Mouse (Mus musculus): ENCODE results near the gene Gm44596. TPM values are rescaled to one million over a fixed set of nuclear protein-coding genes. Genes with fewer than 3 reads are reported as not detected.

Gm44596 gene
- total and polyA plus RNA-seq, 2 experiments from 2014 or later = not detected

DNA sequence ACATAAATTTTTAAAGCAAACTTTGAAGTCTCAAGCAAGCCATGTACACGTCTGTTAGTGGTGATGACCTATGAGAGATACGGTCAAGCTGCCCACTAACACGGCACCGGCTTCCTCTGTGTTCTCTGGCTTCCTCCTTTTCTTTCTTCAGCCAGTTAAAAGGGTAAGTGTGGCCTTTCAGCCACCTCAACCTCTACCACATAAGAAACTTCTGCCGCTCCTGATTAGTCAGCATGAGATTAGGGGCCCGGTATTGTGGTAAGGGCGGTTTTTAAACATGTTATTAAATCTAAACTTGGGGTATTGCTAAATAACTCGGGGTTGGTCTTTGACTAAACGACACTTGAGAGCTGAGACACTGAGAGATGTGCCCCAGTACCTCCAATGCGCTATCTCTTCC is 29.7 kb upstream of the Gm44596 start:
- no peak overlapping the region for H3K4me2 ChIP-seq (ENCODE audit: low read depth, low read length, poor library complexity, severe bottlenecking)
- TF ChIP-seq CTCF (IDR thresholded peaks at IDR 0.05) = no peak
- WGBS = 92% methylated on average over 10 of the region's 10 CpGs
- 0 out of 2 replicates have a peak, but pooled peaks cover 3% of the 10 kb centered on the region for H3K36me3 ChIP-seq (ENCODE audit: insufficient read depth, low read length)
- DNase-seq (ENCODE audit: low spot score) (no peak), ATAC-seq (ENCODE audit: low FRiP score) (no peak)
- no peak overlapping the region for H3K9ac ChIP-seq (replicated peaks; ENCODE audit: low read length, poor library complexity, severe bottlenecking)
- no peaks in the 10 kb centered on the region for H3K27me3 ChIP-seq (ENCODE audit: insufficient read depth, low read length)
- H3K27ac ChIP-seq (ENCODE audit: low read depth, low read length) = no peak overlapping the region
- H3K4me3 ChIP-seq (ENCODE audit: low read depth, low read length) = no peak overlapping the region
- H3K9me3 ChIP-seq (ENCODE audit: low read length) = no peaks in the 10 kb centered on the region
- no peaks in the 10 kb centered on the region for H3K4me1 ChIP-seq (ENCODE audit: insufficient read depth, low read length)

DNA sequence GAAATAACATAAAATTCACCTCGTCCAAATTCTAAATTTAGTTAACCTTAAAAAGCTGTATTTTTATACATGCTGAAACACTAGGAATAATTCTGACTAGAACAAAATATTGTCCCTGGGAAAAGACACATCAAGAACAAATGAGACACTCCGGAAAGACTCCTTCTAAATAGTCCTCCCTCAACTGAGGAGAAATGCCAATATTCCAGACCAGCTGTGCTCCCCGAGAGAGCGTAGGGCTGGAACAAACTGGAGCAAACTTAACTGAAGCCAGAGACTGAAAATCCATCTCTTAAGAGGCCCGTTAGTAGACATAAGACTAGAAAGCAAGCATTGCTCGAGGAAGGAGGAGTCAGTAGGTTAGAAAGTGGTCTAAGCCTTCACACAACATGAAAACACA is 28.5 kb upstream of the Gm44596 start:
- H3K4me2 ChIP-seq (ENCODE audit: low read depth, low read length, poor library complexity, severe bottlenecking) = no peak overlapping the region
- DNase-seq (ENCODE audit: low spot score) (no peak), ATAC-seq (ENCODE audit: low FRiP score) (no peak)
- H3K4me1 ChIP-seq (ENCODE audit: insufficient read depth, low read length) = no peaks in the 10 kb centered on the region
- H3K27ac ChIP-seq (ENCODE audit: low read depth, low read length) = no peak overlapping the region
- H3K27me3 ChIP-seq (ENCODE audit: insufficient read depth, low read length) = no peaks in the 10 kb centered on the region
- H3K4me3 ChIP-seq (ENCODE audit: low read depth, low read length) = no peak overlapping the region
- no peak overlapping the region for H3K9ac ChIP-seq (replicated peaks; ENCODE audit: low read length, poor library complexity, severe bottlenecking)
- TF ChIP-seq CTCF (IDR thresholded peaks at IDR 0.05) = no peak
- WGBS = 90% methylated on average over 6 of the region's 6 CpGs
- H3K36me3 ChIP-seq (ENCODE audit: insufficient read depth, low read length) = 0 out of 2 replicates have a peak, but pooled peaks cover 3% of the 10 kb centered on the region
- H3K9me3 ChIP-seq (ENCODE audit: low read length) = no peaks in the 10 kb centered on the region

DNA sequence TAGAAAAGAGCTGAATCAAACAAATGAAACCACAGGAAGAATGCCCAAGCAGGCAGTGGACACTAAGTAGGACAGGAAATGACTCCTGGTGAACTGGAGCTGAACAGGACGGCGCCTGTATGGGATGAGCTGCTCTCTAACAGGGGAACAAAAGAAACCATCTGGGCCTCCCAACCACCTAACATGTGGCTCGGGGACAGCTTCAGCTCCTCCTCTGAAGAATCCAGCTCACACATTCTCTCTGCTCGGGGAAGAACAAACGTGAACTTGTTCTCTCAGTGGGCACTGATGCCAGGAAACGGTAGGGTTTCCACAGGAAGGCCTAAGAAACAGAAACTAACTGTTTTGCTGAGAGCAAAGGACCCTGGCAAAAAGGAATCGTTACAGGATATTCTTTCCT is 25.6 kb upstream of the Gm44596 start:
- H3K9me3 ChIP-seq (ENCODE audit: low read length) = no peaks in the 10 kb centered on the region
- 0 out of 2 replicates have a peak, but pooled peaks cover 3% of the 10 kb centered on the region for H3K36me3 ChIP-seq (ENCODE audit: insufficient read depth, low read length)
- no peak overlapping the region for H3K9ac ChIP-seq (replicated peaks; ENCODE audit: low read length, poor library complexity, severe bottlenecking)
- ATAC-seq (ENCODE audit: low FRiP score) = peak; percentile 75; the same call in 1 of the 2 replicates
- WGBS = 39% methylated on average over 7 of the region's 7 CpGs
- H3K4me1 ChIP-seq (ENCODE audit: insufficient read depth, low read length) = no peaks in the 10 kb centered on the region
- peak; percentile 75 for DNase-seq (ENCODE audit: low spot score)
- H3K4me2 ChIP-seq (ENCODE audit: low read depth, low read length, poor library complexity, severe bottlenecking) = no peak overlapping the region
- TF ChIP-seq CTCF (IDR thresholded peaks at IDR 0.05) = no peak
- no peak overlapping the region for H3K27ac ChIP-seq (ENCODE audit: low read depth, low read length)
- H3K4me3 ChIP-seq (ENCODE audit: low read depth, low read length) = no peak overlapping the region
- H3K27me3 ChIP-seq (ENCODE audit: insufficient read depth, low read length) = no peaks in the 10 kb centered on the region

DNA sequence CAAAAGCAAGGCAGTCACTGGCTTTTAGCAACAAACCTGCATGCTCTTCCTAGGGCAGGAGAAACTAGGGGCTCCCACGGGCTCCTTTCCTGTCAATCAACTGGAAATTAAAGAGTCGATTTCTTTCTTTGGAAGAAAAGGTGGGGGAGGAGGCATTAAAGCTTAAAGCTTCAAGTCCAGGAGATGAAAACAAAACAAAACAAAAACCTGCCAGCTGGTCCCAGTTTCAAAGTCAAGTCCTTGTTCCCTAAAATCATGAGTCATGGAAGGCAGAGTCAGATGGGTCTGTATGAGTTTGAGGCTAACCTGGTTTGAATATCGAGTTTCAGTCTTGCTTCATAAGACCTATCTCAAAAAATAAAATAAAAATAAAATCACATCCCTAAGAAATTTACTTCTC is 21.2 kb upstream of the Gm44596 start:
- Histone ChIP-seq H3K27ac (ENCODE audit: low read depth, low read length) (no peak overlapping the region), H3K27me3 (ENCODE audit: insufficient read depth, low read length) (no peaks in the 10 kb centered on the region), H3K9me3 (ENCODE audit: low read length) (no peaks in the 10 kb centered on the region), H3K4me3 (ENCODE audit: low read depth, low read length) (peak overlapping the region; percentile 56; the same call in 1 of the 2 replicates), H3K4me2 (ENCODE audit: low read depth, low read length, poor library complexity, severe bottlenecking) (peak overlapping the region; percentile 52), H3K36me3 (ENCODE audit: insufficient read depth, low read length) (0 out of 2 replicates have a peak, but pooled peaks cover 8% of the 10 kb centered on the region), H3K4me1 (ENCODE audit: insufficient read depth, low read length) (no peaks in the 10 kb centered on the region; the same call in 1 of the 2 replicates), H3K9ac (replicated peaks; ENCODE audit: low read length, poor library complexity, severe bottlenecking) (no peak overlapping the region)
- DNase-seq (ENCODE audit: low spot score) (no peak), ATAC-seq (ENCODE audit: low FRiP score) (no peak)
- WGBS = 29% methylated on average over 3 of the region's 3 CpGs
- no peak for TF ChIP-seq CTCF (IDR thresholded peaks at IDR 0.05)

DNA sequence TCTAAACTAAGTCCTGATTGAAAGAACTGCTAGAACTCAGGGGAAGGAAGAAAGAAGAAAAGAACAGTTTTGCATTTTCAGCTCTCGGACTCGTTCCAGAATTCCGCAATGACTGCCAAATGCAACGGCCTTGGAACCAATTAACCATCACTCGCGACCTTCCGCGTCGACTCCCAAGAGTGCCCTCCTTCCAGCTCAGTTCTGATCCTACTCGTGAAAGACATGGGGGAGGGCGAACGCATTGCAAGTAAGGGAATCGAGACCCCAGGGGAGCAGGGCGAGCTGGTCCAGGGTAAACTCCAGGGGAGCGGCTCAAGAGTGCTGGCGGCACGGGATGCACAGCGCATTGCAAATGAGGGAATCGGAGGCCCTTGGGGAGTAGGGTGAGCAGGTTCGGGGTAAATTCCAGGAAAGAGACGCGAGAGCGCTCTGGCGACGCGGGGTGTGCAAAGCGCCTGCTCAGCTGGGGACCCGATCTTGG is 20.1 kb upstream of the Gm44596 start:
- ATAC-seq (ENCODE audit: low FRiP score) (peak; percentile 71), DNase-seq (ENCODE audit: low spot score) (peak; percentile 64)
- Histone ChIP-seq H3K9me3 (ENCODE audit: low read length) (no peaks in the 10 kb centered on the region), H3K9ac (replicated peaks; ENCODE audit: low read length, poor library complexity, severe bottlenecking) (peak overlapping the region; percentile 76), H3K36me3 (ENCODE audit: insufficient read depth, low read length) (0 out of 2 replicates have a peak, but pooled peaks cover 8% of the 10 kb centered on the region), H3K4me3 (ENCODE audit: low read depth, low read length) (peak overlapping the region; percentile 56), H3K4me2 (ENCODE audit: low read depth, low read length, poor library complexity, severe bottlenecking) (peak overlapping the region; percentile 52), H3K4me1 (ENCODE audit: insufficient read depth, low read length) (no peaks in the 10 kb centered on the region; the same call in 1 of the 2 replicates), H3K27ac (ENCODE audit: low read depth, low read length) (peak overlapping the region; percentile 83), H3K27me3 (ENCODE audit: insufficient read depth, low read length) (no peaks in the 10 kb centered on the region)
- under 1% methylated on average over 24 of the region's 28 CpGs for WGBS
- no peak for TF ChIP-seq CTCF (IDR thresholded peaks at IDR 0.05)

DNA sequence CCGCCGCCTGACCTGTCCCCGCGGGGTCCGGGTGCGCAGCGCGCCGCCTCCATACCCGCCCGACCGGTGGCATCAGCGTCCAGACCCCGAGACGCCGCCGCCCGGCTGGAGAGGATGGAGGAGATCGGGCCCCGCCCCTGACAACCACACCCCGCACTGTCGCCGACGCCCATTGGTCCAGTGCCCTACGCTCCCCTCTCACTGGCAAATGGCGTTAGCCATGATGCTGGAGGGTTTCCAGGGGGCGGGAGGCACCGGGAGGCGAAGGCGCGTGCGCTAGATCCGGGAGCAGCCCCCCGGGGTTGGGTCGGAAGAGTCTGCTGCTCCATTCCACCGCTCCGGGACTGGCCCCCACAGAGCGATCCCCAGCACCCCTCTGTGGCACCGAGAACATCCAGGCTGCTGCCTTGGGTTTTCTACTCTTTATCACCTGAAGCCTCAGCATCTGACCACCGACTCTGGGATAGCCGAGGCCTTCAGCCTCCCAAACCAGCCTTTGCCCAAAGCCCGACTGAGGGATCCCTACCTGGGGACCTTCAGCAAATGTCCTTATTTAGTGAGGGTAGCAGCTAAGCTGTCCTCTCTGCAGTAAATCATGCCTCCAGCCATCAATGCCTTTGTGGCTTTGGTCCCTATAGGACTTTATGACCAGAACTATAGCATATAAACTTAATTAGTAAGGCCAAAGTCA is 19.4 kb upstream of the Gm44596 start, which contains the start of gene Tulp3:
Tulp3 (minus strand) TSS at position 126 of the 691 bp plus-strand sequence.
- 0 out of 2 replicates have a peak, but pooled peaks cover 5% of the 10 kb centered on the region for H3K36me3 ChIP-seq (ENCODE audit: insufficient read depth, low read length)
- H3K9ac ChIP-seq (replicated peaks; ENCODE audit: low read length, poor library complexity, severe bottlenecking) = peak within 1 kb of the TSS; percentile 76
- DNase-seq (ENCODE audit: low spot score) = peak; percentile 98
- TF ChIP-seq CTCF (IDR thresholded peaks at IDR 0.05) = no peak
- peak within 1 kb of the TSS; percentile 83 for H3K27ac ChIP-seq (ENCODE audit: low read depth, low read length)
- no peaks in the 10 kb centered on the region; the same call in 1 of the 2 replicates for H3K4me1 ChIP-seq (ENCODE audit: insufficient read depth, low read length)
- peak within 1 kb of the TSS; percentile 56 for H3K4me3 ChIP-seq (ENCODE audit: low read depth, low read length)
- under 1% methylated on average over 40 of the region's 42 CpGs for WGBS
- no peaks in the 10 kb centered on the region for H3K27me3 ChIP-seq (ENCODE audit: insufficient read depth, low read length)
- H3K4me2 ChIP-seq (ENCODE audit: low read depth, low read length, poor library complexity, severe bottlenecking) = peak within 1 kb of the TSS; percentile 52
- H3K9me3 ChIP-seq (ENCODE audit: low read length) = no peaks in the 10 kb centered on the region
- peak; percentile 99 for ATAC-seq (ENCODE audit: low FRiP score)

Measured in midbrain, postnatal 0 days (tissue).